Mouse (Mus musculus): Measurements from ENCODE around the gene Gm17509. TPM values are rescaled to one million over a fixed set of nuclear protein-coding genes. Genes with fewer than 3 reads are reported as not detected.

The Gm17509 gene
- polyA plus RNA-seq (2011; ENCODE audit: insufficient read depth, insufficient read length, low replicate concordance, missing spikeins), result not detected in 2 replicates

GRCm38 (mm10) chr13:117220501-117221321, at the start of gene Gm17509:
TSS of gene Gm17509 (minus strand) at chr13:117221075.
- 1% methylated on average over 65 of the region's 67 CpGs for WGBS
- Histone ChIP-seq H3K27ac (ENCODE audit: control insufficient read depth, insufficient read depth, low read depth, low read length, poor library complexity) (peak within 1 kb of the TSS; percentile 89), H3K4me1 (ENCODE audit: control insufficient read depth, insufficient read depth, low read length) (peaks cover 6% of the 10 kb centered on the region; the same call in 1 of the 2 replicates), H3K4me3 (replicated peaks; ENCODE audit: control insufficient read depth, low read depth, low read length) (peak within 1 kb of the TSS; percentile 77)
- TF ChIP-seq CTCF (IDR thresholded peaks at IDR 0.05; ENCODE audit: control insufficient read depth, insufficient read depth, low read length) (no peak), POLR2A (IDR thresholded peaks at IDR 0.05; ENCODE audit: borderline replicate concordance, control insufficient read depth, low read depth, low read length) (peak; percentile 76; the same call in 1 of the 2 replicates)

GRCm38 (mm10) chr13:117267963-117268362, 47.1 kb upstream of the Gm17509 start:
- WGBS, result 91% methylated on average over 14 of the region's 14 CpGs
- no peak for TF ChIP-seq POLR2A (IDR thresholded peaks at IDR 0.05; ENCODE audit: borderline replicate concordance, control insufficient read depth, low read depth, low read length)
- TF ChIP-seq CTCF (IDR thresholded peaks at IDR 0.05; ENCODE audit: control insufficient read depth, insufficient read depth, low read length), result no peak
- Histone ChIP-seq H3K4me1 (ENCODE audit: control insufficient read depth, insufficient read depth, low read length) (no peaks in the 10 kb centered on the region; the same call in 1 of the 2 replicates), H3K4me3 (replicated peaks; ENCODE audit: control insufficient read depth, low read depth, low read length) (no peak overlapping the region), H3K27ac (ENCODE audit: control insufficient read depth, insufficient read depth, low read depth, low read length, poor library complexity) (no peak overlapping the region)

- TF ChIP-seq CTCF (IDR thresholded peaks at IDR 0.05; ENCODE audit: control insufficient read depth, insufficient read depth, low read length) (no peak), POLR2A (IDR thresholded peaks at IDR 0.05; ENCODE audit: borderline replicate concordance, control insufficient read depth, low read depth, low read length) (no peak)
- 85% methylated on average over 2 of the region's 2 CpGs for WGBS
- no peak overlapping the region for H3K27ac ChIP-seq (ENCODE audit: control insufficient read depth, insufficient read depth, low read depth, low read length, poor library complexity)
- H3K4me1 ChIP-seq (ENCODE audit: control insufficient read depth, insufficient read depth, low read length), result no peaks in the 10 kb centered on the region; the same call in 1 of the 2 replicates
- no peak overlapping the region for H3K4me3 ChIP-seq (replicated peaks; ENCODE audit: control insufficient read depth, low read depth, low read length)
Observed at GRCm38 (mm10) chr13:117266156-117266555, 45.3 kb upstream of the Gm17509 start.

GRCm38 (mm10) chr13:117260704-117261103, 39.8 kb upstream of the Gm17509 start:
- no peaks in the 10 kb centered on the region; the same call in 1 of the 2 replicates for H3K4me1 ChIP-seq (ENCODE audit: control insufficient read depth, insufficient read depth, low read length)
- H3K27ac ChIP-seq (ENCODE audit: control insufficient read depth, insufficient read depth, low read depth, low read length, poor library complexity), result peak overlapping the region; percentile 38; the same call in 1 of the 2 replicates
- no peak overlapping the region for H3K4me3 ChIP-seq (replicated peaks; ENCODE audit: control insufficient read depth, low read depth, low read length)
- no peak for TF ChIP-seq POLR2A (IDR thresholded peaks at IDR 0.05; ENCODE audit: borderline replicate concordance, control insufficient read depth, low read depth, low read length)
- TF ChIP-seq CTCF (IDR thresholded peaks at IDR 0.05; ENCODE audit: control insufficient read depth, insufficient read depth, low read length), result no peak
- WGBS, result 20% methylated on average over 4 of the region's 4 CpGs

- no peak for TF ChIP-seq POLR2A (IDR thresholded peaks at IDR 0.05; ENCODE audit: borderline replicate concordance, control insufficient read depth, low read depth, low read length)
- TF ChIP-seq CTCF (IDR thresholded peaks at IDR 0.05; ENCODE audit: control insufficient read depth, insufficient read depth, low read length), result no peak
- Histone ChIP-seq H3K4me1 (ENCODE audit: control insufficient read depth, insufficient read depth, low read length) (peaks cover 6% of the 10 kb centered on the region; the same call in 1 of the 2 replicates), H3K27ac (ENCODE audit: control insufficient read depth, insufficient read depth, low read depth, low read length, poor library complexity) (peak overlapping the region; percentile 62; the same call in 1 of the 2 replicates), H3K4me3 (replicated peaks; ENCODE audit: control insufficient read depth, low read depth, low read length) (peak overlapping the region; percentile 10)
- 25% methylated on average over 5 of the region's 5 CpGs for WGBS
Observed at GRCm38 (mm10) chr13:117242621-117243020, 21.7 kb upstream of the Gm17509 start.

GRCm38 (mm10) chr13:117242063-117242462, 21.2 kb upstream of the Gm17509 start:
- peaks cover 6% of the 10 kb centered on the region; the same call in 1 of the 2 replicates for H3K4me1 ChIP-seq (ENCODE audit: control insufficient read depth, insufficient read depth, low read length)
- under 1% methylated on average over 3 of the region's 3 CpGs for WGBS
- peak overlapping the region; percentile 62; the same call in 1 of the 2 replicates for H3K27ac ChIP-seq (ENCODE audit: control insufficient read depth, insufficient read depth, low read depth, low read length, poor library complexity)
- TF ChIP-seq POLR2A (IDR thresholded peaks at IDR 0.05; ENCODE audit: borderline replicate concordance, control insufficient read depth, low read depth, low read length) (no peak), CTCF (IDR thresholded peaks at IDR 0.05; ENCODE audit: control insufficient read depth, insufficient read depth, low read length) (no peak)
- H3K4me3 ChIP-seq (replicated peaks; ENCODE audit: control insufficient read depth, low read depth, low read length), result no peak overlapping the region

- peak overlapping the region; percentile 79 for H3K27ac ChIP-seq (ENCODE audit: control insufficient read depth, insufficient read depth, low read depth, low read length, poor library complexity)
- H3K4me3 ChIP-seq (replicated peaks; ENCODE audit: control insufficient read depth, low read depth, low read length), result no peak overlapping the region
- TF ChIP-seq POLR2A (IDR thresholded peaks at IDR 0.05; ENCODE audit: borderline replicate concordance, control insufficient read depth, low read depth, low read length), result no peak
- no peak for TF ChIP-seq CTCF (IDR thresholded peaks at IDR 0.05; ENCODE audit: control insufficient read depth, insufficient read depth, low read length)
- WGBS, result 19% methylated on average over 4 of the region's 4 CpGs
- peaks cover 7% of the 10 kb centered on the region; the same call in 1 of the 2 replicates for H3K4me1 ChIP-seq (ENCODE audit: control insufficient read depth, insufficient read depth, low read length)
Observed at GRCm38 (mm10) chr13:117237111-117237510, 16.2 kb upstream of the Gm17509 start.

- H3K27ac ChIP-seq (ENCODE audit: control insufficient read depth, insufficient read depth, low read depth, low read length, poor library complexity), result peak overlapping the region; percentile 17; the same call in 1 of the 2 replicates
- H3K4me3 ChIP-seq (replicated peaks; ENCODE audit: control insufficient read depth, low read depth, low read length), result peak overlapping the region; percentile 8
- peaks cover 7% of the 10 kb centered on the region; the same call in 1 of the 2 replicates for H3K4me1 ChIP-seq (ENCODE audit: control insufficient read depth, insufficient read depth, low read length)
- TF ChIP-seq POLR2A (IDR thresholded peaks at IDR 0.05; ENCODE audit: borderline replicate concordance, control insufficient read depth, low read depth, low read length) (no peak), CTCF (IDR thresholded peaks at IDR 0.05; ENCODE audit: control insufficient read depth, insufficient read depth, low read length) (no peak)
- WGBS, result 22% methylated on average over 11 of the region's 11 CpGs
Observed at GRCm38 (mm10) chr13:117235530-117236212, 14.8 kb upstream of the Gm17509 start.

Data from bone marrow, adult 2 months (tissue).